Mouse (Mus musculus) heart, adult 2 months (tissue): ENCODE results near the gene Pnlip.

Source experiments
- CTCF ChIP-seq: fragments of 200-600 bp; IDR thresholded peaks from 2 replicates; pipeline ENCODE4 v1.8.1; 2022; ENCODE audit warnings: antibody characterized with exemption, mild to moderate bottlenecking, moderate library complexity
- POLR2A ChIP-seq: fragments of 200-500 bp; IDR thresholded peaks from 2 replicates; pipeline ENCODE4 v1.6.1; 2011; ENCODE audit warnings: mild to moderate bottlenecking, low read depth, low read length, control low read depth; ENCODE audit not compliant: insufficient read depth

DNA sequence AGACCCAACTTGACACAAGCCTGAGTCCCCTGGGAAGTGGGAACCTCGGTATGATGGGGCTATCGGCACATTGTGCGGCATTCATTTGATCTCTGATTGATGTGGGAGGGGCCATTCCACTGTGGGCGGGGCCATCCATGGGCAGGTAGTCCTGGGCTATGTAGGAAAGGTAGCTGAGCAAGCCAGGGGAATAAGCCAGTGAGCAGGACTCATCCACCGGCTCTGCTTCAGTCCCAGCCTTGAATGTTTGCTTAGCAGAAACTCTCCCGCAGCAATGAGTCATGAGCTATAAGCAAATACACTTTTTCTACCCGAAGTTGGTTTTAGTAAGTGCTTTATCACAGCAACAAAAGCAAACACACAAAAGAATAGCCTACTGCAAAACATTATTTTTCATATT is 35.7 kb upstream of the Pnlip start:
- no peak for TF ChIP-seq POLR2A
- TF ChIP-seq CTCF, result no peak
